Mouse (Mus musculus): ENCODE data around the gene Nt5c.
"Not testable (repeated sequence)": the region's sequence is repeated elsewhere in the genome, so short reads cannot be mapped to it uniquely, and the experiment has no call there.

The Nt5c gene

GRCm38 (mm10) chr11:115467217-115467618 is 24.4 kb downstream of the Nt5c start:
- no peak for DNase-seq (ENCODE audit: low read depth, low spot score)

GRCm38 (mm10) chr11:115464851-115465250 is 26.8 kb downstream of the Nt5c start:
- DNase-seq (ENCODE audit: low read depth, low spot score) = no peak

- DNase-seq (ENCODE audit: low read depth, low spot score) = no peak
Measured at GRCm38 (mm10) chr11:115463397-115463796, 28.3 kb downstream of the Nt5c start.

GRCm38 (mm10) chr11:115462243-115462891 is 29.3 kb downstream of the Nt5c start, which contains the start of gene Slc16a5:
TSS of gene Slc16a5 (plus strand) at chr11:115462474.
- DNase-seq (ENCODE audit: low read depth, low spot score) = peak; percentile 53

- no peak for DNase-seq (ENCODE audit: low read depth, low spot score)
Measured at GRCm38 (mm10) chr11:115461846-115462242, 29.8 kb downstream of the Nt5c start.

- no peak for DNase-seq (ENCODE audit: low read depth, low spot score)
Measured at GRCm38 (mm10) chr11:115460976-115461375, 30.7 kb downstream of the Nt5c start.

GRCm38 (mm10) chr11:115457405-115457804 is 34.3 kb downstream of the Nt5c start:
- no peak for DNase-seq (ENCODE audit: low read depth, low spot score)

- DNase-seq (ENCODE audit: low read depth, low spot score) = no peak
Measured at GRCm38 (mm10) chr11:115456182-115456581, 35.5 kb downstream of the Nt5c start.

GRCm38 (mm10) chr11:115455619-115456018 is 36.0 kb downstream of the Nt5c start:
- DNase-seq (ENCODE audit: low read depth, low spot score) = no peak

GRCm38 (mm10) chr11:115454822-115455221 is 36.8 kb downstream of the Nt5c start:
- DNase-seq (ENCODE audit: low read depth, low spot score) = not testable (repeated sequence)

GRCm38 (mm10) chr11:115453306-115453705 is 38.4 kb downstream of the Nt5c start:
- no peak for DNase-seq (ENCODE audit: low read depth, low spot score)

GRCm38 (mm10) chr11:115452281-115452860 is 39.3 kb downstream of the Nt5c start:
- DNase-seq (ENCODE audit: low read depth, low spot score) = no peak

GRCm38 (mm10) chr11:115451781-115452241 is 39.9 kb downstream of the Nt5c start:
- peak; percentile 20 for DNase-seq (ENCODE audit: low read depth, low spot score)

- DNase-seq (ENCODE audit: low read depth, low spot score) = no peak
Measured at GRCm38 (mm10) chr11:115450176-115450575, 41.5 kb downstream of the Nt5c start.

GRCm38 (mm10) chr11:115448998-115449397 is 42.7 kb downstream of the Nt5c start:
- DNase-seq (ENCODE audit: low read depth, low spot score) = no peak

- no peak for DNase-seq (ENCODE audit: low read depth, low spot score)
Measured at GRCm38 (mm10) chr11:115448075-115448474, 43.6 kb downstream of the Nt5c start.

GRCm38 (mm10) chr11:115447321-115447885 is 44.3 kb downstream of the Nt5c start:
- DNase-seq (ENCODE audit: low read depth, low spot score) = no peak

GRCm38 (mm10) chr11:115446906-115447305 is 44.8 kb downstream of the Nt5c start:
- no peak for DNase-seq (ENCODE audit: low read depth, low spot score)

- DNase-seq (ENCODE audit: low read depth, low spot score) = no peak
Measured at GRCm38 (mm10) chr11:115441417-115441816, 50.2 kb downstream of the Nt5c start.

Measured in A20 (cell line).